Mouse (Mus musculus) heart, embryonic 14.5 days (tissue): ENCODE measurements around the gene Tmem39b. TPM values are rescaled to one million over a fixed set of nuclear protein-coding genes. Genes with fewer than 3 reads are reported as not detected.

ENCODE experiments used
- ATAC-seq: fragments of 200-750 bp; cut with Nextera tagmentation; 2 replicates; pipeline ENCODE4 v1.8.0; 2017; ENCODE audit warnings: low read depth, moderate TSS enrichment; ENCODE audit not compliant: insufficient number of reproducible peaks, insufficient read depth, low FRiP score
- H3K27ac ChIP-seq, 2 experiments: fragments of 200-500 bp in 1 of 2; fragments of 300-500 bp in 1 of 2; sonication (generic) in 1 of 2; replicated peaks in 1 of 2; 2 replicates each; pipeline ENCODE4 v1.5.1; 2012 to 2014; ENCODE audit warnings: low read depth in 2 of 2, low read length in 2 of 2, control low read depth in 1 of 2, mild to moderate bottlenecking in 1 of 2, mixed read lengths in 1 of 2; ENCODE audit not compliant: control insufficient read depth in 1 of 2, insufficient read depth in 1 of 2
- H3K27me3 ChIP-seq: fragments of 300-500 bp; sonication (generic); 2 replicates; pipeline ENCODE4 v1.6.1; 2014; ENCODE audit warnings: mild to moderate bottlenecking, low read length, control low read depth; ENCODE audit not compliant: control insufficient read depth, insufficient read depth
- H3K36me3 ChIP-seq: fragments of 300-500 bp; sonication (generic); 2 replicates; pipeline ENCODE4 v1.6.1; 2014; ENCODE audit warnings: mild to moderate bottlenecking, control low read depth, low read length, mixed read lengths; ENCODE audit not compliant: control insufficient read depth, insufficient read depth
- H3K4me1 ChIP-seq, 2 experiments: fragments of 200-500 bp in 1 of 2; fragments of 300-500 bp in 1 of 2; sonication (generic) in 1 of 2; 2 replicates each; pipeline ENCODE4 v1.6.1; 2012 to 2014; ENCODE audit warnings: low read length in 2 of 2, control low read depth in 1 of 2, mixed read lengths in 1 of 2; ENCODE audit not compliant: control insufficient read depth in 2 of 2, insufficient read depth in 2 of 2
- H3K4me2 ChIP-seq: fragments of 300-500 bp; sonication (generic); 2 replicates; pipeline ENCODE4 v1.6.1; 2014; ENCODE audit warnings: mild to moderate bottlenecking, low read length
- H3K4me3 ChIP-seq, 2 experiments: fragments of 200-500 bp in 1 of 2; fragments of 300-500 bp in 1 of 2; sonication (generic) in 1 of 2; 2 replicates each; pipeline ENCODE4 v1.5.1; 2012 to 2014; ENCODE audit warnings: low read length in 2 of 2, mild to moderate bottlenecking in 2 of 2, control low read depth in 1 of 2, low read depth in 1 of 2, moderate library complexity in 1 of 2; ENCODE audit not compliant: control insufficient read depth in 1 of 2, insufficient read depth in 1 of 2
- H3K9ac ChIP-seq: fragments of 300-500 bp; sonication (generic); 2 replicates; pipeline ENCODE4 v1.6.1; 2014; ENCODE audit warnings: mild to moderate bottlenecking, low read length
- H3K9me3 ChIP-seq: fragments of 300-500 bp; sonication (generic); 2 replicates; pipeline ENCODE4 v1.6.1; 2016; ENCODE audit warnings: low read length, control low read depth; ENCODE audit not compliant: control insufficient read depth
- WGBS: fragments of 180-500 bp; shearing (Covaris S2); extraction: QIAGEN DNeasy Blood & Tissue Kit; methylation state at CpG from one replicate; pipeline ENCODE4 v1.1.7; 2014; 5-methylcytosine and 5-hydroxymethylcytosine counted together
- polyA plus RNA-seq: library from polyadenylated mRNA; unstranded; fragments of >200 nt; fragmentation: Nextera tagmentation; extraction: Ambion mirVana; gene quantifications from 2 replicates; pipeline ENCODE4 v1.2.1, GENCODE M21; 2014

Gene Tmem39b
- polyA plus RNA-seq, 1 experiment from 2014 or later, result 13.4 TPM

DNA sequence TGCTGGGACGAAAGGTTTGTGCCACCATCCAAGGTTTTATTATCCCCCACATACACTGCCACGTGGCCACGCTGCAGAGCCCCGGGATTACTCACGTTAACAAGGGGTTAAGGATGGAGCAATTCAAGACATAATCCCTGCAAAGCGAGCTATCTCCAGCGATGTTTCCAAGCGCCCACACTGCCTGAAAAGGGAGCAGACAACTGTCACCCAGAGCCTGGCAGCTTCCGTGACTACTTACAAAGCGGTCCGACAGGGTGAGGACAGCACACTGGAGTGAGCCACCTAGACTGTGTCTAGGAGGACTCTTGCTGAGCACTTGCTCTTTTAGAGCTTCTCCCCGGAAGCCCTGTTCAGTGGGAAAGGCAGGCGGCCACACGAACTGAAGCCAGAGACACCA, 41.9 kb downstream of the Tmem39b start:
- WGBS, result 92% methylated on average over 14 of the region's 14 CpGs
- ATAC-seq, result no peak

DNA sequence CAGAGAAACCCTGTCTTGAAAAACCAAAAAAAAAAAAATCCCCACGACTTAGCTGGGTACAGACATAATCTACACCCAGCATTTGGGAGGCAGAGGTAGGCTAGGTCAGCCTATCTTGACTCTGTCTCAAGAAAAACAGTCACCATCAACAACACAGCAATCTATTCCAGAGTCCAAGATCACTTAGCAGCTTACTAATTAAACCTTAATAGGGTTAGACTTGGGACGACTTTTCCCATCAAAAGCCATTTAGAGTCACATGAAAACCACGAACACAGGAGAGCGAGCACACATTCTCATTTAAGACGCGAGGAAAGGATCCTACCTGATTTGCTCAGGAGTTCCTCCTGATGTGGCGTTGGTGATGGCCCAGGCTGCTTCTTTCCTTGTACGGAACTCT, 46.3 kb downstream of the Tmem39b start:
- no peak for ATAC-seq
- no peaks in the 10 kb centered on the region for H3K27me3 ChIP-seq
- no peak overlapping the region for H3K27ac ChIP-seq
- peaks cover 97% of the 10 kb centered on the region for H3K36me3 ChIP-seq
- no peaks in the 10 kb centered on the region for H3K9me3 ChIP-seq
- no peak overlapping the region for H3K9ac ChIP-seq
- no peaks in the 10 kb centered on the region for H3K4me1 ChIP-seq
- WGBS, result 93% methylated on average over 8 of the region's 8 CpGs
- no peak overlapping the region for H3K4me3 ChIP-seq
- no peak overlapping the region for H3K4me2 ChIP-seq

More for the DNA sequence above, 41.9 kb downstream of the Tmem39b start:
- Histone ChIP-seq H3K36me3 (peaks cover 97% of the 10 kb centered on the region), H3K4me1 (no peaks in the 10 kb centered on the region), H3K4me3 (no peak overlapping the region), H3K9me3 (no peaks in the 10 kb centered on the region), H3K4me2 (no peak overlapping the region), H3K9ac (no peak overlapping the region), H3K27ac (no peak overlapping the region), H3K27me3 (no peaks in the 10 kb centered on the region)

DNA sequence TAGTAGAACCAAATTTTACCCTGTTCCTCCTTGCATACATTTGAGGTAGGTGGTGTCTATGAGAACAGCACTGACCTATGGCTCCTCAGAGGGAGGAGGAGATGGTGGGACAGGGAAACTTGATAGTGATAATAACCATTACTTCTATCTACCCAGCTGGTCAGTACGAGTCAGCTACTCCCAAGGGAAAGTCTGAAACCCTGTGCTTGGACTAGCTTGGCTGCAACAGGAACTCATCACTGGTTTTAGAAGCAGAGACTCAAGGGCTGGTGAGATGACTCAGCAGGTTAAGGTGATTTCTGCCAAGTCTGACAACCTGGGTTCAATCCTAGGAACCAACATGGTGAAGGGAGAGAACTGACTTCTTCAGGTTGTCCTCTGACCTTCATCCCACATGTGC, 48.0 kb downstream of the Tmem39b start:
- peaks cover 92% of the 10 kb centered on the region for H3K36me3 ChIP-seq
- H3K27me3 ChIP-seq, result no peaks in the 10 kb centered on the region
- no peak overlapping the region for H3K27ac ChIP-seq
- H3K9ac ChIP-seq, result no peak overlapping the region
- H3K9me3 ChIP-seq, result no peaks in the 10 kb centered on the region
- no peak for ATAC-seq
- H3K4me3 ChIP-seq, result no peak overlapping the region
- no peak overlapping the region for H3K4me2 ChIP-seq
- no peaks in the 10 kb centered on the region for H3K4me1 ChIP-seq
- 74% methylated on average over 1 of the region's 1 CpGs for WGBS

DNA sequence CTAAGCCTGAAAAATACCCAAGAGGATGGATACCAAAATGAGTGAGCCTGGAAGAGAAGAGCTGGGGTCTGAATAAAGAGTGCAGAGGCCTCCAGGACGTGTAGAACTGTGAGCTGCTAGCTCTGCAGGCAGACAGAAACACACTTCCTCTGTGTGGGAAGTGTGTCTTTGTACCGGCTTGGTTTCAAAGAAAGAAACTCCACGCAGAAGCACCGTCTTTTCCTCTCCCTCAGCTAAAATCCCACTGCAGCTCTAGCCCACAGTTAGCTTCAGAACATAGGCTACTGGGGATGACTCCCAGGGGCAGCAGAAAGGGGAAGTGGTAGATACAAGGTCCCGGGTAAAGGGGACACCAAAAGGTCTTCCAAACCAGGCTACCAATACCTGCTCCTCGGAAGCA, 51.4 kb downstream of the Tmem39b start:
- ATAC-seq, result no peak
- H3K27me3 ChIP-seq, result no peaks in the 10 kb centered on the region
- 87% methylated on average over 6 of the region's 6 CpGs for WGBS
- no peak overlapping the region for H3K4me3 ChIP-seq
- H3K4me2 ChIP-seq, result no peak overlapping the region
- peaks cover 60% of the 10 kb centered on the region for H3K36me3 ChIP-seq
- peaks cover 0 to 4% of the 10 kb centered on the region in 2 experiments; a peak in 1 of 4 replicates for H3K4me1 ChIP-seq
- no peaks in the 10 kb centered on the region for H3K9me3 ChIP-seq
- H3K27ac ChIP-seq, result no peak overlapping the region
- H3K9ac ChIP-seq, result no peak overlapping the region

DNA sequence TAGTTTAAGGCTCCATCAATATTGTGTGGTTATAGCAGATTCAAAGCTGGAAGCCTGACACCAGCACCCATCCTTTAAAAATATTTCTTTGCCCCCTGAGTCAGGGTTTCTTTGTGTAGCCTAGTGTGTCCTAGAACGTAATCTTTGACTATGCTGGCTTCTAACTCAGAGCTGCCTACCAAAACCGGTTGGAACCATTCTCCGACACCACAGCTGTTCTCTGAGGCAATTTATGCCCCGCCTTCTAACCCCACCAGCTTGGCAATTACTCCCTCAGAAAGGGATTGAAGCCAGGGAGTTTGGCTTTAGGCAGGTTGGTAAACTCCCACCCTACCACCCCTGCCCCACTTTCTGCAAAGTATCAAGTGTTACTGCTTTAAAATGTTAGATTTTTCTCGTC, 54.9 kb downstream of the Tmem39b start:
- Histone ChIP-seq H3K27me3 (no peaks in the 10 kb centered on the region), H3K27ac (no peak overlapping the region), H3K4me3 (no peak overlapping the region), H3K9me3 (no peaks in the 10 kb centered on the region), H3K36me3 (peaks cover 50% of the 10 kb centered on the region), H3K4me2 (peak overlapping the region; percentile 85), H3K9ac (peak overlapping the region; percentile 82; the same call in 1 of the 2 replicates), H3K4me1 (peaks cover 2 to 21% of the 10 kb centered on the region in 2 experiments; a peak in 3 of 4 replicates)
- ATAC-seq, result no peak
- 57% methylated on average over 5 of the region's 5 CpGs for WGBS

DNA sequence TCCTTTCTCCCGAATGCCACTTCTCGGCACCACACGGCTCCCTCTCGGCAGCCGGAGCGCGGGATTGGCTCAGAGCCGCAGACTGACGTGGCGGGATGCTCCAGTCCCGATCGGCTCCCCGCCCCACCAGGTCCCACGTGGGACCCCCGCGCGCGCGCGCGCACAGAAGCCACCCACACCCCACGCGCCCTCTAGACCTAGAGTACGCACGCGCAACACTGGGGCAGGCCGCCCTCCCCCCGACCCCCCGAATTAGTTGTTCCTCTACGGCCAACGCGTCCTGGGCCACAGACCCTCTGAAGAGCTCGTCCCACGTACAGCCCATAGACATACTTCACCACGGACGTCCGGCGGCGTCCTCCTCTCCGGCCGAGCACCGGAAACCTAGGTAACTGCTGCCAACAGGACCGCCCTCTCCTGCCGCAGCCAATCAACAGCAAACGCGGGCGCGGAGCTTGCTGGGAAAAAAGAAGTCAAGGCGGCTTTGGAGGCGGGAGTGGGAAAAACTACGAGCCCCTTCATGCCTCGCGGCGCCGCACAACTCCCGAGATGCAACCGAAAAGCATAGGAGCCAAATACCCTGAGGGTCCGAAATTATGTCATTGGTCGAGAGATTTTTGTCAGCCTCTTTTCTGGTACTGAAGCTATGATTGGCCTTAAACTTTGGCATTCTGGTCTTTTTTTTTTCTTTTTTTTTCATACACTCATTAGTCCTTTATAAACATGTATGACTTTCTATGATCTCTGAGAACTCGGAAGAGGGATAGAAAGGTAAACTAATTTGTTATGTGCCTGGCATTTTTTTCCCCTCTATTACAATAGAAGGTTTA, 55.8 kb downstream of the Tmem39b start, which contains the start of gene Txlna:
Gene Txlna (minus strand): TSS at position 428 of the 830 bp plus-strand sequence.
- under 1% methylated on average over 59 of the region's 60 CpGs for WGBS

DNA sequence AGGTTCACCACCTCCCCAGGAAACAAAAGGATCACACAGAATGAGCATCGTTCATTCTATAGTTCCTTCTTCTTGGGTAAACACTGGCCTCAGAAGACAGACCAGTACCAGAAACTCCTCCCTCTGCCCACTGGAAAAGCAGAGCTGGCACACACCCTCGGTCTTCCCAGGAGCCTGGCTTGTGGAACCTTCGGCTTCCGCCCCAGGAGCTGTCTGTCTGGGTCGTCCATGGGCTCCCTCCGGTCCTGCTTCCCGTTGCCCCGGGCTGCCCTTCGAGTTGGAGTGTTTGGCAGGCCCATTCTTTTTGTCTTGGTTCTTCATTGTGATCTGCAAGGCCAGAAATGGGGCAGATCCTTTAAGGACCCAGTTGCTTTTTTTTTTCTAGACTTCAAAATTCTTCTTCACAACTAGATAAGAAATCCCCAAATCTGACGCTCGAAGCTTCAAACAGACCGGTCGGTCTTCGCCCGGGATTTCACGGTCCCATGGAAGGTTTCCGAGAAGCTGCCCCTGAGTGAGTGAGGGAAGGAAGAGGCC, 56.5 kb downstream of the Tmem39b start:
- H3K27ac ChIP-seq, result peak overlapping the region; percentile 89 to 93
- H3K4me3 ChIP-seq, result peak overlapping the region; percentile 62 to 76
- H3K9ac ChIP-seq, result peak overlapping the region; percentile 82
- peaks cover 50% of the 10 kb centered on the region for H3K36me3 ChIP-seq
- no peak for ATAC-seq
- H3K4me2 ChIP-seq, result peak overlapping the region; percentile 85
- WGBS, result 8% methylated on average over 17 of the region's 17 CpGs
- H3K27me3 ChIP-seq, result no peaks in the 10 kb centered on the region
- H3K4me1 ChIP-seq, result peaks cover 2 to 21% of the 10 kb centered on the region in 2 experiments; a peak in 3 of 4 replicates
- no peaks in the 10 kb centered on the region for H3K9me3 ChIP-seq

More for the DNA sequence above, 55.8 kb downstream of the Tmem39b start, which contains the start of gene Txlna:
- Histone ChIP-seq H3K9me3 (no peaks in the 10 kb centered on the region), H3K4me3 (peak within 1 kb of the TSS; percentile 62 to 76), H3K36me3 (peaks cover 50% of the 10 kb centered on the region), H3K9ac (peak within 1 kb of the TSS; percentile 82), H3K4me2 (peak within 1 kb of the TSS; percentile 85), H3K27me3 (no peaks in the 10 kb centered on the region), H3K4me1 (peaks cover 2 to 21% of the 10 kb centered on the region in 2 experiments; a peak in 3 of 4 replicates), H3K27ac (peak within 1 kb of the TSS; percentile 89 to 93)
- ATAC-seq, result peak; percentile 94
